Mouse (Mus musculus) cortical plate, adult 2 months (tissue): ENCODE measurements around the gene Rps6ka5.

Experiments
- CTCF ChIP-seq: fragments of 200-500 bp; IDR thresholded peaks from 2 replicates; pipeline ENCODE4 v1.5.1; 2011; ENCODE audit warnings: mild to moderate bottlenecking, control low read depth, low read length; ENCODE audit not compliant: insufficient read depth; ENCODE audit errors: extremely low read depth
- POLR2A ChIP-seq: fragments of 200-500 bp; IDR thresholded peaks from 2 replicates; pipeline ENCODE4 v1.6.1; 2011; ENCODE audit warnings: mild to moderate bottlenecking, low read length, control low read depth; ENCODE audit not compliant: insufficient read depth; ENCODE audit errors: extremely low read depth

DNA sequence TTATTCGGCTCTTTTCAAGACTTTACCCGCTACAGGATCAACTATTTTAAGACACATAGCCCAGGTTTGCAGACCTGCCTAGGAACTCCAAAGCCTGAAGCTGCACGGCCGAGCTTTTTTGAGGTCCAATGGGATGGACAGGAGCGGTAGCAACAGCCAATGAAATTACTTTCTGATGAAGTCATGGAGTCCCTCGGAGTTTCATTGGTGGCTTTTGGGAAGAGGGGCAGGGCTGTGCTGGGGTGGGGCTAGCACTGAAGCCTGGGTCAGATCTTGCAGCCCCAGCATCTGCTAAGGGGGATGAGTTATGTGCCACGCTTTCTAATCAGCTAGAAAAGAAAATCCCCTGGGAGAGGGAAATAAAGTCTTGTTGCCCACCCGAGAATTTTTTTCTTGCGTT is 199.0 kb downstream of the Rps6ka5 start:
- no peak for TF ChIP-seq CTCF
- TF ChIP-seq POLR2A, result peak; percentile 73; the same call in 1 of the 2 replicates
